Mouse (Mus musculus) lung, embryonic 16.5 days (tissue): ENCODE measurements around the gene Diras2. TPM values are rescaled to one million over a fixed set of nuclear protein-coding genes. Genes with fewer than 3 reads are reported as not detected.

Experiments
- ATAC-seq: fragments of 200-750 bp; cut with Nextera tagmentation; 2 replicates; pipeline ENCODE4 v1.8.0; 2017; ENCODE audit warnings: low read depth, mild to moderate bottlenecking, moderate library complexity
- H3K27ac ChIP-seq: fragments of 300-500 bp; sonication (generic); 2 replicates; pipeline ENCODE4 v1.5.1; 2014; ENCODE audit warnings: mild to moderate bottlenecking, control low read depth, low read length
- H3K27me3 ChIP-seq: fragments of 300-500 bp; sonication (generic); 2 replicates; pipeline ENCODE4 v1.6.1; 2014; ENCODE audit warnings: low read depth, low read length, mixed read lengths; ENCODE audit not compliant: control insufficient read depth, insufficient read depth
- H3K36me3 ChIP-seq: fragments of 300-500 bp; sonication (generic); 2 replicates; pipeline ENCODE4 v1.6.1; 2014; ENCODE audit warnings: low read length; ENCODE audit not compliant: control insufficient read depth, insufficient read depth
- H3K4me1 ChIP-seq: fragments of 300-500 bp; sonication (generic); replicated peaks from 2 replicates; pipeline ENCODE4 v1.6.1; 2014; ENCODE audit warnings: low read length, mixed read lengths; ENCODE audit not compliant: control insufficient read depth, insufficient read depth
- H3K4me2 ChIP-seq: fragments of 300-500 bp; sonication (generic); 2 replicates; pipeline ENCODE4 v1.6.1; 2014; ENCODE audit warnings: low read depth, low read length, control low read depth
- H3K4me3 ChIP-seq: fragments of 300-500 bp; sonication (generic); 2 replicates; pipeline ENCODE4 v1.5.1; 2014; ENCODE audit warnings: mild to moderate bottlenecking, low read length, control low read depth
- H3K9ac ChIP-seq: fragments of 300-500 bp; sonication (generic); 2 replicates; pipeline ENCODE4 v1.6.1; 2014; ENCODE audit warnings: low read length, control low read depth
- H3K9me3 ChIP-seq: fragments of 300-500 bp; sonication (generic); 2 replicates; pipeline ENCODE4 v1.6.1; 2016; ENCODE audit warnings: low read length; ENCODE audit not compliant: control insufficient read depth
- WGBS: fragments of 180-500 bp; shearing (Covaris S2); extraction: QIAGEN DNeasy Blood & Tissue Kit; methylation state at CpG from one replicate; pipeline ENCODE4 v1.1.7; 2014; 5-methylcytosine and 5-hydroxymethylcytosine counted together
- polyA plus RNA-seq: library from polyadenylated mRNA; unstranded; fragments of >200 nt; fragmentation: Nextera tagmentation; extraction: Ambion mirVana; gene quantifications from 2 replicates; pipeline ENCODE4 v1.2.1, GENCODE M21; 2015

Diras2 gene
- polyA plus RNA-seq, 1 experiment from 2014 or later: 0.20 TPM

DNA sequence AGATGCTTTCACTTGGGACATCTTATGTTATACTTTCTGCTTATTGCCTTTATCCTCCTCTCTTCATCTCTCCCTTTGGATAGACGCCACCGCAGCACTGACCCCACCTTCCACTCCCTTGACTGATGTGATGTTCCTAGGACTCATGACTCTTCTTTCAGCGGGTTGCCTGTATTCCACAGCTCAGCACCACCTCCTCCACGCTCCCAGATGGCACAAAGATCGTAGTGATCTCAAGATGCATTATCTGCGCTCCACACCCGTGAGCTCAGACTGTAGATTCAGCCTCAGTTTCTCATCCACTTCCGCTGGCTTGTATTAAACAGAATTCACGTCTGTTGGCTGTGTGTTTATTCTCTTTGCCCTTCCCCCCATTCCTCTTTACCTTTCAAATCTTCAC is 23.6 kb upstream of the Diras2 start:
- H3K4me3 ChIP-seq: no peak overlapping the region
- no peaks in the 10 kb centered on the region for H3K36me3 ChIP-seq
- H3K9ac ChIP-seq: no peak overlapping the region
- H3K4me1 ChIP-seq: no peaks in the 10 kb centered on the region
- WGBS: 75% methylated on average over 9 of the region's 9 CpGs
- no peak overlapping the region for H3K4me2 ChIP-seq
- H3K27me3 ChIP-seq: no peaks in the 10 kb centered on the region
- H3K27ac ChIP-seq: no peak overlapping the region
- no peaks in the 10 kb centered on the region for H3K9me3 ChIP-seq
- no peak for ATAC-seq

DNA sequence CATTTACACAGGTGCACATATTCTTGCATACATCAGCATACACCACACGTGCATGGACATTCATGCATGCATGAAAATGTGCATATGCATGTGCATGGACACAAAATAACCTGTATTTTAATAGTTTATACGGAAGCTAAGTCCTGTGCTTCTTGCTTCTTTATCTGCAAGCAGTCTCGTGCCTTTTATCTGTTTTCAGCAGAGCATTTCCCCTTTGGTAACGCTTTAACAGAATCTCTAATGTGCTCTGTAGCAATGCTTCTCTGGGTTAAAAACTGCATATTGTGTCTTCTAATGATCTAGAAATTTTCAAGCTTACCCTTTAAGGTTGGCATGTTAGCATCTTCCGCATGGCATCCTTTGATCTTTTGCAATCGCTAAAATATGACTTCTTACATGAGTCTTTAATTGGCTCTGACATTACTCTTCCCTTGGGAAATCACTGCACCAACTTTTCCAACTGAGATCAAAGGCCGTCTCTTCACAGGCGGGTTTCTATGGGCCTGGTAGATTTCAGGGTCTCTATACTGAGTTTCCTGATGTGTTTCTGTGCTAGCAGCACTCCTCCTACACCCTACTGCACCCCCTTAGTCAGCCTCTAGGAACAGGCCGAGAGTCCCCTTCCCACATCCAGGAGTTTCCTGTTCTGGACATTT is 21.9 kb upstream of the Diras2 start:
- Histone ChIP-seq H3K9ac (no peak overlapping the region), H3K27ac (no peak overlapping the region), H3K4me1 (no peaks in the 10 kb centered on the region), H3K36me3 (no peaks in the 10 kb centered on the region), H3K9me3 (peaks cover 3% of the 10 kb centered on the region; the same call in 1 of the 2 replicates), H3K4me3 (no peak overlapping the region), H3K27me3 (no peaks in the 10 kb centered on the region), H3K4me2 (no peak overlapping the region)
- ATAC-seq: no peak
- 69% methylated on average over 9 of the region's 9 CpGs for WGBS

DNA sequence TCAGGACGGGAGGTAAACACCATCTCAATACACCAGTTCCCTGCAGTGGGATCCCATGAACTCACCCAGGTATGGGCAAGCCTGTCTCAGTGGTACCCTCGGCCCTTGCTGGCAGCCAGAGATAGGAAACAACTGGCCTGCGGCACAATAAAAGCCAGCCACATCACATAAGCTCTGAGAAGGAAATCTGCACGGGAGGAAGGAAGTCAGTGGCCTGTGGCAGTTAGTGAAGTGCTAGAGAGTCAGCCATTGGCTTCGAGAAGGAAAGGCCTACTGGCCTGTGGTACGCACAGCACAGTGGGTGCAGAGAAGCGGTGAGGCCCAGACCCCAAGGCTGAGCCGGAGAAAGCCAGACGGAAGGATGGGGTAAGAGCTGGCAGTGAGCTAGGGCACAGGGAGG is 20.2 kb upstream of the Diras2 start:
- ATAC-seq: no peak
- Histone ChIP-seq H3K27ac (no peak overlapping the region), H3K27me3 (no peaks in the 10 kb centered on the region), H3K9ac (no peak overlapping the region), H3K4me3 (no peak overlapping the region), H3K36me3 (no peaks in the 10 kb centered on the region), H3K9me3 (peaks cover 3% of the 10 kb centered on the region; the same call in 1 of the 2 replicates), H3K4me2 (no peak overlapping the region), H3K4me1 (no peaks in the 10 kb centered on the region)
- 69% methylated on average over 9 of the region's 9 CpGs for WGBS

DNA sequence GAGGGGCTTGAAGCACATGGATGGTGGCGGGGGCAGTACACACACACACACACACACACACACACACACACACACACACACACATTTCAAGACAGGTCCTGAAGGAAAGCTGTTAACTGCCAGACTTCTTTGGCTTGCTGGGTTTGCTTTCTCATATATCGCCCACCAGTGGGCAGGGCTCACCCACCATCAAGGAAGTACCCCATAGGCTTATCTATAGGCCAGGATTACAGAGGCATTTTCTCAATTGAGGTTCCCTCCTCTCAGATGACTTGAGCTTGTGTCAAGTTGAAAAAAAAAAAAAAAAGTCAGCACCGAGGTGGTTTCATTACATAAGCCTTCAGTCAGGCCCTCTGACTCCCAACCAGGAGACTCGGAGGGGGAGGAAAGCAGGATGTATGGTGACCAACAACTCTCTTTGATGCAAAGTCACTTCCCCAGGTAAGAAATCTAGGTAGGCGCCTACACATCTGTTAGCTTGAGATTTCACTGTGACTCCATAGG is 19.7 kb upstream of the Diras2 start:
- no peak overlapping the region for H3K4me2 ChIP-seq
- peaks cover 3% of the 10 kb centered on the region; the same call in 1 of the 2 replicates for H3K9me3 ChIP-seq
- no peak overlapping the region for H3K9ac ChIP-seq
- H3K4me3 ChIP-seq: no peak overlapping the region
- no peaks in the 10 kb centered on the region for H3K27me3 ChIP-seq
- ATAC-seq: no peak
- no peaks in the 10 kb centered on the region for H3K4me1 ChIP-seq
- H3K36me3 ChIP-seq: no peaks in the 10 kb centered on the region
- no peak overlapping the region for H3K27ac ChIP-seq
- 58% methylated on average over 4 of the region's 5 CpGs for WGBS

DNA sequence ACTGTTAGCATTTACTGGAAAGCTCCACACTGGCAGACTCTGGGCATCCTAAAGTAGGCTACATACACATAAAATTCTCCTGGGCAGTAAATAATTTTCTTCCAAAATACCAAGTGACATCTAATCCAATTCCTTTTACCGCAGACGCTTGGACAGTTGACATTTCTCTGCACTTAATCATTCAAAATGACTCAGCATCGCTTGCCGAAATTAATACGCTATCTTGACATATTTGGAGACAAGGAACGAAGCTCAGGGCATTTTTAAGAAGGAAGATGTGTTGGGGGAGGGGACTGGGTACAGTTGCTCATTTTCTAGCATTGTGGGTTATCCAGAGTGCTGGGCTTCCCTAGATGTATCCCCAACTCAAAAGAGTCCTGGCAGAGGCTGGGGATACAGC is 15.2 kb upstream of the Diras2 start:
- no peak for ATAC-seq
- Histone ChIP-seq H3K4me2 (no peak overlapping the region), H3K4me3 (no peak overlapping the region), H3K27ac (no peak overlapping the region), H3K4me1 (no peaks in the 10 kb centered on the region), H3K9me3 (peaks cover 3% of the 10 kb centered on the region; the same call in 1 of the 2 replicates), H3K36me3 (no peaks in the 10 kb centered on the region), H3K9ac (no peak overlapping the region), H3K27me3 (no peaks in the 10 kb centered on the region)
- 59% methylated on average over 6 of the region's 6 CpGs for WGBS

DNA sequence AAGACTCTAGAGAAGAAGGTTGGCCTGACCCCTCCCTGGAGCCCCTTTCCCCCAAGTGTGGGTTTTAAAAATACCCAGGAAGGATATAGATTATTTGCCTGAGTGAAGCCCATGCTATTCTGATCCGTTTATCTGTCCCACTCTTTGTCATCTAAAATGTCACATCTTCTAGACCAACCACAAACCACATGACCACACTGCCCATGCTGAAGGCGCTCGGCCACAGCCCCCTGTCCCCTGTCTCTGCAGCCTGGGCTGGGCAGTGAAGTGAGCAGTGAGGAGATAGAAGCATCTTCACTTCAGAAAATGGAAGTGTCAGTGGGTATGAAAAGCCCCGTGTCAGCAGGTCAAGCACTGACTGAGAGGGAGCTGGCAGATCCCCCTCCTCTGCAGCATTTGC is 11.6 kb upstream of the Diras2 start:
- Histone ChIP-seq H3K27ac (no peak overlapping the region), H3K4me2 (no peak overlapping the region), H3K4me1 (no peaks in the 10 kb centered on the region), H3K27me3 (no peaks in the 10 kb centered on the region), H3K36me3 (no peaks in the 10 kb centered on the region), H3K4me3 (no peak overlapping the region), H3K9ac (no peak overlapping the region), H3K9me3 (no peaks in the 10 kb centered on the region)
- 50% methylated on average over 4 of the region's 4 CpGs for WGBS
- ATAC-seq: no peak

DNA sequence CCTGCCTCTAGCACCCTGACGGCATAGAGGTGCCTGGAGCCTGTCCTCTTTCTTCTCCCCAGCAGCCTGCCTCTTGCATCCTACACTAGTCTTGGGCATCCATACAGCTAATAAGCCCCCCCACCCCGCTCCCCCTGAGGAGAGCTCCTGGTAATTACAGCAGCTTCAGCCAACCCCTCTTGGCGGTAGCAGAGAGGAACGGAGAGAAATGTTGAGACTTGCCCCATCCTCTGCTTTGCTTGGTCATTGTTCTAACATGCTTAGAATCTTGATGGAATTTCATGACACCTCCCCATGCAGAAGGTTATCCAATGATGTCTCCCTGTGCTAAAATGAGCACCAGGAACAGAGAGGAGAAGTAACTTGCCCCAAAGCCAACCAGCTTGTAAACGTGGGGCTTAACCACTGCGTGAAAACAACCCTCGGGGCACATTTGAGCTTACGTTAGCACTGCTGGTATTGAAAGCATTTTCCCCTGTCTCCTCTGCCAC is 11.0 kb upstream of the Diras2 start:
- H3K9me3 ChIP-seq: no peaks in the 10 kb centered on the region
- no peaks in the 10 kb centered on the region for H3K27me3 ChIP-seq
- ATAC-seq: no peak
- WGBS: 57% methylated on average over 8 of the region's 8 CpGs
- H3K36me3 ChIP-seq: no peaks in the 10 kb centered on the region
- H3K27ac ChIP-seq: no peak overlapping the region
- H3K4me2 ChIP-seq: no peak overlapping the region
- no peak overlapping the region for H3K4me3 ChIP-seq
- H3K9ac ChIP-seq: no peak overlapping the region
- no peaks in the 10 kb centered on the region for H3K4me1 ChIP-seq

DNA sequence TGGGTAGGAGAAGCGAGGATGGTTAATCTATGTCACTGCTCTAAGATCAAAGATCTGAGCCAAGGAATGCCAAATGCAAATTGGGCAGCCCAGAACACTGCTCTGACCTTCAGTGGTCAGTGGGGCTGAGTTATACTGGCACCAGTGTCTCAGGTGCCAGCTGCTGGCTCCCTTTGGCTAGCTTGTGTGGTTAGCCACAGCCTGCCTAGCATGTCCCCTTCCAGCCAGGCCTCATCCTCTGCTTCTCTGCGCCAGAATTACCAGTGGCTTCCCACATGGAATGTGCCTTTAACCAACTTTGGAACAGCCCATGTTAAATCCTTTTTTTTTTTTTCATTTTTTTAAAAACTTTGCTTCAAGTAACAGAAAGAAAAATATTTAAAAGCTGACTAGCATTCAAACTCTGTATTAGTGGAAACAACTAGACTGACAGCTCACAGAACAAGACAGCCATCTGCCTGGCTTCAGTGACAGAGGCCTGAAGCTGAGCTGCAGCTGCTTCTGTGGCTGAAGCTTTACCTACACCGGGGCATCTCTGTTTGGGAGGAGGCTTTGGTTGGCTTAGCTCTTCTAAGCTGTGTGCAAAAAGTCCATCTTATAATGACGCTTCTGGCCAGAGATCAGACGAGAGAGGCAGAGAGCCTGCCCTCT is 10.4 kb upstream of the Diras2 start:
- H3K4me3 ChIP-seq: no peak overlapping the region

DNA sequence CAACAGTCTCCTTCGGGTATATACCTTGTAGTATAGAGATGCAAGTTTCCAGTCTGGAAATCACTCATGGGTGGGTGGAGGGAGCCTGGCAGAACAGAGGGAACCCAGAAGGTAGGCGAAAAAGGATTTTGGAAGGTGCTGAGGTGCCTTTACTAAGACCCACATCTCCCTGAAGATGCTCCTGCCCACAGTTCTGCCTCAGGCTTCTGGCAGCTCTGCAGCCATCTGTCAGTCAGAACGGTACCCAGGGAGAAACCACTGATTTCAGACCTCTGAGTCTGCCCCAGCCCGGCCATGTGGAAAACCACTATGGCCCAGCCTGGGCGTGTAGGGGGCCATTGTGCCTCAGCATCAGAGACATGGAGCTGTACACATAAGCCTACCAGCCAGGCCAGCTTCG is 8.4 kb upstream of the Diras2 start:
- no peaks in the 10 kb centered on the region for H3K36me3 ChIP-seq
- H3K27ac ChIP-seq: no peak overlapping the region
- H3K4me1 ChIP-seq: no peaks in the 10 kb centered on the region
- H3K9ac ChIP-seq: no peak overlapping the region
- 88% methylated on average over 6 of the region's 6 CpGs for WGBS
- H3K4me2 ChIP-seq: no peak overlapping the region
- no peak for ATAC-seq
- H3K9me3 ChIP-seq: no peaks in the 10 kb centered on the region
- no peaks in the 10 kb centered on the region for H3K27me3 ChIP-seq
- H3K4me3 ChIP-seq: no peak overlapping the region

More for the DNA sequence above, 10.4 kb upstream of the Diras2 start:
- Histone ChIP-seq H3K27ac (no peak overlapping the region), H3K36me3 (no peaks in the 10 kb centered on the region), H3K9ac (no peak overlapping the region), H3K4me2 (no peak overlapping the region), H3K4me1 (no peaks in the 10 kb centered on the region), H3K27me3 (no peaks in the 10 kb centered on the region), H3K9me3 (no peaks in the 10 kb centered on the region)
- no peak for ATAC-seq
- 62% methylated on average over 5 of the region's 5 CpGs for WGBS
